8 mouse cellular contexts compared by ENCODE assay signal in the genomic region with DNA sequence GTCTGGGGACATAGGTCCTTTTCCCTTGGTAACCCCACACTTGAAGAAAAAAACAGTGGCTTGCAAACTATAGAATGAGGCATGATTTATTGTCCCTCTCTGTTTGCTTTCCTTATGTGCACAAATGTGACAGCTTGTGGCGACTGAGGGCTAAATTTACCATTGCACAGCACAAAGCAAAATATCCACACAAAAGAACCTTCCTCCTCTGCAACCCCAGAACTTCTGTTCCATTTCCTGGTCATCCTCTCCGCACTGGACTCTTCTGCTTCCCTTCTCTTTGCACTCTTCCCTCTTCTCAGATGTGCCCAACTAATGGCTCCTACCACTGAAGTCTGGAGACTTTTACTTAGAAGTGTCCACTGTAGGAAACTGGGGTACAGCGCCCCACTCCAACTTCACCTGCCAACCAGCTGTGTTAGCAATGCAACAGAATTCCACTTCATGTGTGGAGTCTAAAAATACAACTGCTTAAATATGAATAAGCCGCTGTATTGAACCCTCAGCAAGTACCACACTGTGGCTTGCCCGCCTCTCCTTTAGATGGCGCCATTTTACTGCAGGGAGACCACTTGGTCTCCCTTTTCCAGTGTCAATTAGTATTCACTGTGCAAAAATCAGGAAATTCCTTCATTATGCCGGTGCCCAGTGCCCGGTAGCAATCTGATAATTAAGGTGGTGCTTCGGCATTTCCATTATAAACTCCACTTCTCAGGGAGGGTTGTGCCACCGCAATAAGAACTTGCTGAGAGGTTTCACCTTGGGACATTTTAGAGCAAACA.
DNase-seq lines count a peak whose midpoint lies in the region; ATAC-seq lines count a peak whose summit lies in the region.

No protein-coding gene starts in this region.

- intact Hi-C loops in gastrocnemius, postnatal 14 days (cut with DNase I; ENCODE audit: low total_unique reads): no loop called here

- no peak for ATAC-seq in liver, embryonic 11.5 days (replicated peaks; ENCODE audit: low FRiP score)
- ATAC-seq in common myeloid progenitor, adult 5-6 weeks (replicated peaks; ENCODE audit: low read depth, poor library complexity, severe bottlenecking): 0 out of 2 replicates have a peak, but pooled peaks have one; percentile 54

- H3K9ac ChIP-seq in liver, embryonic 11.5 days (ENCODE audit: low read depth, low read length): no peak overlapping the region

- WGBS in liver, embryonic 11.5 days: 32% methylated on average over 10 of the region's 10 CpGs

- H3K36me3 ChIP-seq in liver, embryonic 11.5 days (ENCODE audit: control insufficient read depth, insufficient read depth, low read length): no peaks in the 10 kb centered on the region

- no peak overlapping the region for H3K27ac ChIP-seq in liver, embryonic 11.5 days (ENCODE audit: low read depth, low read length)

- H3K4me3 ChIP-seq in liver, embryonic 11.5 days (ENCODE audit: low read depth, low read length): no peak overlapping the region

- no peaks in the 10 kb centered on the region for H3K27me3 ChIP-seq in liver, embryonic 11.5 days (replicated peaks; ENCODE audit: control insufficient read depth, insufficient read depth, low read length)

- H3K4me1 ChIP-seq in liver, embryonic 11.5 days (replicated peaks; ENCODE audit: control insufficient read depth, insufficient read depth, low read length): no peaks in the 10 kb centered on the region

- H3K9me3 ChIP-seq in liver, embryonic 11.5 days (ENCODE audit: control insufficient read depth, low read length): no peaks in the 10 kb centered on the region

- DNase-seq in liver: peak; percentile 30
- DNase-seq in liver, embryonic 11.5 days (ENCODE audit: low spot score): no peak
- peak; percentile 20 for DNase-seq in kidney, postnatal 14 days
- peak; percentile 23 for DNase-seq in mesoderm, embryonic 11.5 days (ENCODE audit: low read depth, low spot score)
- peak; percentile 26 for DNase-seq in telencephalon, adult 2 months (ENCODE audit: low read depth, low spot score)
- no peak for DNase-seq in gastrocnemius, postnatal 14 days
- no peak for DNase-seq in c-Kit-positive CD71-positive TER-119-positive erythroid progenitor cells, embryonic 14.5 days (ENCODE audit: low spot score)

- H3K4me2 ChIP-seq in liver, embryonic 11.5 days: no peak overlapping the region

Comparison
In these comparisons a context has a peak if more than half of its experiments do, and no peak if none do; other contexts are left out.
1. DNase-seq: peak in liver (single experiment), kidney, postnatal 14 days (single experiment), mesoderm, embryonic 11.5 days (single experiment) and telencephalon, adult 2 months (single experiment); none in liver, embryonic 11.5 days (single experiment), gastrocnemius, postnatal 14 days (single experiment) and c-Kit-positive CD71-positive TER-119-positive erythroid progenitor cells, embryonic 14.5 days (single experiment).